In genomic region chr4:142337701-142338100, GRCm38 (mm10) we compare ENCODE assay signal across 11 mouse cellular contexts.
DNase-seq lines count a peak whose midpoint lies in the region; ATAC-seq lines count a peak whose summit lies in the region.
"Had no signal": no experiment of that assay in that cellular context is flagged by ENCODE, and none has a peak within 500 bp of the region (broad histone marks: within the 10 kb centered on the region; RNA-seq: fewer than 3 reads in every experiment).

No protein-coding gene starts in this region.

- WGBS in forebrain, embryonic 15.5 days, result 58% methylated on average over 8 of the region's 8 CpGs
- WGBS in forebrain, embryonic 12.5 days, result 86% methylated on average over 8 of the region's 8 CpGs

- no peaks in the 10 kb centered on the region for H3K27me3 ChIP-seq in forebrain, embryonic 15.5 days
- H3K27me3 ChIP-seq in forebrain, embryonic 12.5 days, result no peaks in the 10 kb centered on the region
- H3K27me3 ChIP-seq: heart, embryonic 13.5 days had no signal

- peak; percentile 45 for DNase-seq in layer of hippocampus, adult 11-12 months (ENCODE audit: low spot score)
- DNase-seq in layer of hippocampus, postnatal 36 days, result no peak
- peak; percentile 87 for DNase-seq in adrenal gland, postnatal 10 days
- peak; percentile 76 to 88 for DNase-seq in cerebellum, postnatal 25 days
- DNase-seq in MN1 (ENCODE audit: low spot score), result no peak

- no peak overlapping the region for H3K4me3 ChIP-seq in forebrain, embryonic 15.5 days
- no peak overlapping the region for H3K4me3 ChIP-seq in forebrain, embryonic 12.5 days (replicated peaks)
- H3K4me3 ChIP-seq: heart, embryonic 13.5 days; layer of hippocampus, adult 2 months had no signal

- no peaks in the 10 kb centered on the region for H3K36me3 ChIP-seq in forebrain, embryonic 15.5 days
- H3K36me3 ChIP-seq in forebrain, embryonic 12.5 days (replicated peaks), result no peaks in the 10 kb centered on the region
- H3K36me3 ChIP-seq: heart, embryonic 13.5 days had no signal

- peaks cover 40% of the 10 kb centered on the region for H3K4me1 ChIP-seq in forebrain, embryonic 15.5 days
- H3K4me1 ChIP-seq in forebrain, embryonic 12.5 days, result peaks cover 33% of the 10 kb centered on the region

- H3K9me3 ChIP-seq in forebrain, embryonic 15.5 days, result no peaks in the 10 kb centered on the region
- 0 out of 2 replicates have a peak, but pooled peaks cover 10% of the 10 kb centered on the region for H3K9me3 ChIP-seq in forebrain, embryonic 12.5 days
- H3K9me3 ChIP-seq: heart, embryonic 13.5 days had no signal

- ATAC-seq in forebrain, embryonic 15.5 days (replicated peaks), result 0 out of 2 replicates have a peak, but pooled peaks have one; percentile 18
- ATAC-seq in forebrain, embryonic 12.5 days (ENCODE audit: low FRiP score), result no peak
- no peak for ATAC-seq in erythroblast, adult 5-6 weeks (replicated peaks; ENCODE audit: low FRiP score, poor library complexity, severe bottlenecking)

- no peak overlapping the region for H3K9ac ChIP-seq in forebrain, embryonic 15.5 days (replicated peaks)
- no peak overlapping the region for H3K9ac ChIP-seq in forebrain, embryonic 12.5 days
- H3K9ac ChIP-seq: heart, embryonic 13.5 days had no signal

- H3K27ac ChIP-seq in forebrain, embryonic 15.5 days (replicated peaks), result 0 out of 2 replicates have a peak overlapping the region, but pooled peaks have one; percentile 8
- no peak overlapping the region for H3K27ac ChIP-seq in forebrain, embryonic 12.5 days
- H3K27ac ChIP-seq: heart, embryonic 13.5 days; layer of hippocampus, adult 2 months had no signal

- no peak overlapping the region for H3K4me2 ChIP-seq in forebrain, embryonic 15.5 days (replicated peaks)
- H3K4me2 ChIP-seq in forebrain, embryonic 12.5 days, result no peak overlapping the region
- H3K4me2 ChIP-seq: heart, embryonic 13.5 days; liver, embryonic 11.5 days had no signal

Comparison
In these comparisons a context has a peak if more than half of its experiments do, and no peak if none do; other contexts are left out.
1. DNase-seq: peak in layer of hippocampus, adult 11-12 months (single experiment), adrenal gland, postnatal 10 days (single experiment) and cerebellum, postnatal 25 days (2 of 2); none in layer of hippocampus, postnatal 36 days (0 of 2) and MN1 (single experiment).